Comparison of ENCODE assay signal across 17 mouse cellular contexts in the genomic region with DNA sequence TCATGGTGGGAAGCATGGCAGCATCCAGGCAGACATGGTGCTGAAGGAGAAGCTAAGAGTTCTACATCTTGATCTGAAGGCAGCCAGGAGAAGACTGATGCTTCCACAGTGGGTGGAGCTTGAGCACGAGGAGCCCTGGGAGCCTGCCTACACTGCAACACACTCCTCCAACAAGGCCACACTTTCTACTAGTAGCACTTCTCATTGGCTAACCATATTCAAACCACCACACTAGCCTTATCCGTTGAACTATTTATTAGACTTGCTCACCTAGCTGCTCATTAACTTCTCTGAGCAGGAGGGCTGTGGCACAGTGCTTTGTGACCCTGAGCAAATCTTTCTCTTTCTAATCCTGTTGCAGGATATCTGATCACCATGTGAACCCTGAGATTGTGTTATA. TPM values are rescaled to one million over a fixed set of nuclear protein-coding genes. Genes with fewer than 3 reads are reported as not detected.
"Had no signal": no experiment of that assay in that cellular context is flagged by ENCODE, and none has a peak within 500 bp of the region (broad histone marks: within the 10 kb centered on the region; RNA-seq: fewer than 3 reads in every experiment).

No protein-coding gene starts in this region.

- DNase-seq: left cerebral cortex, postnatal 4 days; lung, adult 2 months; lung, postnatal 36 days; midbrain, embryonic 14.5 days; thymus, postnatal 4 days had no signal

- H3K9me3 ChIP-seq: limb, embryonic 13.5 days; liver, embryonic 15.5 days; midbrain, embryonic 10.5 days; neural tube, embryonic 15.5 days had no signal

- H3K36me3 ChIP-seq: limb, embryonic 13.5 days; liver, embryonic 15.5 days; midbrain, embryonic 10.5 days; neural tube, embryonic 15.5 days had no signal

- H3K9ac ChIP-seq: limb, embryonic 13.5 days; liver, embryonic 15.5 days; neural tube, embryonic 15.5 days had no signal

- H3K4me2 ChIP-seq: limb, embryonic 13.5 days; liver, embryonic 15.5 days; neural tube, embryonic 15.5 days had no signal

- H3K27ac ChIP-seq: hindbrain, postnatal 0 days; limb, embryonic 13.5 days; liver, embryonic 15.5 days; midbrain, embryonic 10.5 days; neural tube, embryonic 15.5 days; stomach, postnatal 0 days had no signal

- H3K4me1 ChIP-seq: liver, embryonic 15.5 days; neural tube, embryonic 15.5 days had no signal

- H3K27me3 ChIP-seq: limb, embryonic 13.5 days; liver, embryonic 15.5 days; neural tube, embryonic 15.5 days had no signal

- H3K4me3 ChIP-seq: limb, embryonic 13.5 days; liver, embryonic 15.5 days; midbrain, embryonic 10.5 days; myocyte; neural tube, embryonic 15.5 days had no signal

- ATAC-seq: hindbrain, postnatal 0 days; lung, postnatal 0 days had no signal

RNA-seq across cellular contexts. Expression of a gene that starts 12.8 kb away (rescaled TPM):
- total RNA-seq: megakaryocyte progenitor cell, adult 5-6 weeks had no signal
- polyA plus RNA-seq: midbrain, embryonic 10.5 days; myocyte; neural tube, embryonic 11.5 days had no signal

RNA-seq across cellular contexts. Expression of a gene that starts 17.7 kb away (rescaled TPM):
- total RNA-seq: megakaryocyte progenitor cell, adult 5-6 weeks had no signal
- polyA plus RNA-seq: liver, adult 2 months; liver, embryonic 15.5 days had no signal

RNA-seq across cellular contexts. Expression of a gene that starts 22.0 kb away (rescaled TPM):
- total RNA-seq: hindbrain, postnatal 0 days; layer of hippocampus, postnatal 14 days; left cerebral cortex, postnatal 4 days; liver, adult 2 months; megakaryocyte progenitor cell, adult 5-6 weeks had no signal
- polyA plus RNA-seq: liver, adult 2 months; myocyte; neural tube, embryonic 11.5 days had no signal
